Mouse (Mus musculus) lung, embryonic 16.5 days (tissue): ENCODE measurements around the gene Spata3. TPM values are rescaled to one million over a fixed set of nuclear protein-coding genes. Genes with fewer than 3 reads are reported as not detected.

ENCODE experiments used
- ATAC-seq: fragments of 200-750 bp; cut with Nextera tagmentation; 2 replicates; pipeline ENCODE4 v1.8.0; 2017; ENCODE audit warnings: low read depth, mild to moderate bottlenecking, moderate library complexity
- H3K27ac ChIP-seq: fragments of 300-500 bp; sonication (generic); 2 replicates; pipeline ENCODE4 v1.5.1; 2014; ENCODE audit warnings: mild to moderate bottlenecking, control low read depth, low read length
- H3K27me3 ChIP-seq: fragments of 300-500 bp; sonication (generic); 2 replicates; pipeline ENCODE4 v1.6.1; 2014; ENCODE audit warnings: low read depth, low read length, mixed read lengths; ENCODE audit not compliant: control insufficient read depth, insufficient read depth
- H3K36me3 ChIP-seq: fragments of 300-500 bp; sonication (generic); 2 replicates; pipeline ENCODE4 v1.6.1; 2014; ENCODE audit warnings: low read length; ENCODE audit not compliant: control insufficient read depth, insufficient read depth
- H3K4me1 ChIP-seq: fragments of 300-500 bp; sonication (generic); replicated peaks from 2 replicates; pipeline ENCODE4 v1.6.1; 2014; ENCODE audit warnings: low read length, mixed read lengths; ENCODE audit not compliant: control insufficient read depth, insufficient read depth
- H3K4me2 ChIP-seq: fragments of 300-500 bp; sonication (generic); 2 replicates; pipeline ENCODE4 v1.6.1; 2014; ENCODE audit warnings: low read depth, low read length, control low read depth
- H3K4me3 ChIP-seq: fragments of 300-500 bp; sonication (generic); 2 replicates; pipeline ENCODE4 v1.5.1; 2014; ENCODE audit warnings: mild to moderate bottlenecking, low read length, control low read depth
- H3K9ac ChIP-seq: fragments of 300-500 bp; sonication (generic); 2 replicates; pipeline ENCODE4 v1.6.1; 2014; ENCODE audit warnings: low read length, control low read depth
- H3K9me3 ChIP-seq: fragments of 300-500 bp; sonication (generic); 2 replicates; pipeline ENCODE4 v1.6.1; 2016; ENCODE audit warnings: low read length; ENCODE audit not compliant: control insufficient read depth
- WGBS: fragments of 180-500 bp; shearing (Covaris S2); extraction: QIAGEN DNeasy Blood & Tissue Kit; methylation state at CpG from one replicate; pipeline ENCODE4 v1.1.7; 2014; 5-methylcytosine and 5-hydroxymethylcytosine counted together
- polyA plus RNA-seq: library from polyadenylated mRNA; unstranded; fragments of >200 nt; fragmentation: Nextera tagmentation; extraction: Ambion mirVana; gene quantifications from 2 replicates; pipeline ENCODE4 v1.2.1, GENCODE M21; 2015

The Spata3 gene
- polyA plus RNA-seq, 1 experiment from 2014 or later = not detected

GRCm38 (mm10) chr1:86046833-86047563, 30.4 kb downstream of the Spata3 start:
- peaks cover 11% of the 10 kb centered on the region for H3K4me1 ChIP-seq
- peak overlapping the region; percentile 57 for H3K4me3 ChIP-seq
- H3K4me2 ChIP-seq = peak overlapping the region; percentile 97
- no peak for ATAC-seq
- H3K27ac ChIP-seq = no peak overlapping the region
- no peaks in the 10 kb centered on the region for H3K36me3 ChIP-seq
- 9% methylated on average over 24 of the region's 24 CpGs for WGBS
- H3K9me3 ChIP-seq = no peaks in the 10 kb centered on the region
- peaks cover 44% of the 10 kb centered on the region for H3K27me3 ChIP-seq
- no peak overlapping the region; the same call in 1 of the 2 replicates for H3K9ac ChIP-seq

DNA sequence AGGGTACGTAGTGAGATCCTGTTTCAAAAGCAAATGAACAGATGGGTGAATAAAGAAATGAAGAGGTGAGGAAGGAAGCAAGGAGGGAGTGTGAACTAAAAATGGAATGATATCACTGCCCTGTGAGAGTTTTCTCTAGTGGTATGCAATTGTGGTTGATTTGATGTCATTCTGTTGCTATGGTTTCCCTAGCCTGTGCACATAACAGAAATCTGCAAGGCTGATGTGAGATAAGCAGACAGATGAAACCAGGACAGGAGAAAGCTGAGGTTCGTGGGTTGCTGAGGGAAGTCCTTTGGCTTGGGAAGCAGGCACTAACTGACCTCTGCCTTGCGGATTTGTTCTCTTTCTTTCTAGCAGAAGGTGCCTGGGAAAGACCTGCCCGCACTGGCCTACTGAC, 31.6 kb downstream of the Spata3 start:
- H3K9ac ChIP-seq = no peak overlapping the region
- peaks cover 11% of the 10 kb centered on the region for H3K4me1 ChIP-seq
- peaks cover 44% of the 10 kb centered on the region for H3K27me3 ChIP-seq
- 64% methylated on average over 4 of the region's 4 CpGs for WGBS
- no peak overlapping the region for H3K4me3 ChIP-seq
- H3K9me3 ChIP-seq = no peaks in the 10 kb centered on the region
- ATAC-seq = no peak
- H3K27ac ChIP-seq = peak overlapping the region; percentile 36; the same call in 1 of the 2 replicates
- no peaks in the 10 kb centered on the region for H3K36me3 ChIP-seq
- H3K4me2 ChIP-seq = no peak overlapping the region

DNA sequence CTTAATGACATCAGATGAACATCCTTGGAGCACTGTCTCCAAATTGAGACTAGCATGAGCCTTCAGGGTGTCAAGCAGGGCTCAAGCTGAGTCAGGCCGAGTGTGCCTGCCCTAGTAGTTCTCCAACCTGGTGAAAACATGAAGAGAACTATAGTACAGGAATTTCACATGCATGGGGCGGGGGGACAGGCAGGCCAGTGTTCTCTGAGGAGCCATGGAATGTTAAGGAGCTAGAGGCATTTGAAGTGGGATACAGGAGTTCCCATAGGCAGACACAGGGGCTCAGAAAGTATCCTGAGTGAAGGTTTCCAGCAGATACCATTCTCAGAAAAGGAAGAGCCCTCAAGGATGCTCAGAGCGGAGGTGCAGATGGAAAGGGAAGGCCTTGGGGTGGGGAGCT, 32.1 kb downstream of the Spata3 start:
- Histone ChIP-seq H3K4me3 (no peak overlapping the region), H3K27ac (peak overlapping the region; percentile 36; the same call in 1 of the 2 replicates), H3K9ac (no peak overlapping the region), H3K36me3 (no peaks in the 10 kb centered on the region), H3K9me3 (no peaks in the 10 kb centered on the region), H3K27me3 (peaks cover 44% of the 10 kb centered on the region), H3K4me1 (peaks cover 11% of the 10 kb centered on the region), H3K4me2 (no peak overlapping the region)
- ATAC-seq = peak; percentile 41; the same call in 1 of the 2 replicates
- WGBS = 51% methylated on average over 3 of the region's 3 CpGs

DNA sequence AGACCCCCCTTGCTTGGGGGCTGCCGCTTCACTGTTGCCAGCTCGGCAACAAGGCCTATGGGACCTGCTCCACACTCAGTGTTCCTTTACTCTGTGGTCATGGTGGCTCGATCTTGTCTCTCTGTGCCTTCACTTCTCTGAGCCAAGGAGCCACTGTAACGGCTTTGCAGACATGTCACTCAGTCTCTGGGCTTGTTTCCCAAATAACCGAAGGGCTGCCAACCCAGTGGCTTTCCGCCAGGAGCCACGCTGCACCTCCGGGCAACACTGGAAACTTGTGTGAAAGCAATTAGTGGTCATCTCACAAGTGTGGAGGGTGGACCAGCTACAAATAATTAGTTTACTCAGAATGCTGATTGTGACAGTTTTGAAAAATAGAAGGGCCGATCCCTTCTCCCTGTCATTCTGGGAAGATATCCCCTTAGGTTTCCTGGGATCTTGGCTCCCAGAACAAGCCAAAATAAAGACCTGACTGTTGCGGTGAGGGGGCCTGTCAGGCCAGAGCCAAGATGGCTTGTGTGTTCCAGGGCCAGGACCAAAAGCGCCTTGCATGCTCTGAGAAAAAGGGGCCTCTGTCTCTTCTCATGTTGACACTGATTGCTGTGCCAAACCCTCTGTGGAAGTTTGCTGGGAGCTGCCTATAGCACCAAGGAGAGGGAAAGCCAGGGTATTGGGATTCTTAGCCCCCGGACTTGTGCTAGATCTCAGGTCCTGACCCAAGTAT, 36.7 kb downstream of the Spata3 start:
- ATAC-seq = no peak
- WGBS = 66% methylated on average over 12 of the region's 12 CpGs

DNA sequence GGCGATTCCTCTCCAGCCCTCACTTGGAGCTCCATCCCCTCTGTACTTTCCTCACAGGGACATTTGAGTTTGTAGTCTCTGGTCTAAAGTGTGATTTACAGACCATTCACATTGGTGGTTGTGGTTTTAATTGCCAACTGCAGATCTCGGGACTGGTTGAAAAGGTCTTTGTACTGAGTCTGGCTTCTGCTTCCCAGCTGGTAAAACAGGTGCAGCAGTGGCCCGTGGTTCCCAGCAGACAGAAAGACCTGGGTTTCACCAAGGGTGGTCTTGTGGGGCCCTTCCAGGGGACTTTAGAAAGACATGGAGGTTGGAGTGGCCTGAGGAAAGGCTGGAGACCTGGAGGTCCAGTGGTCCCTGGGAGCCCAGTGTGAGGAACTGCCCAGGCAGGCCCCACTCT, 38.3 kb downstream of the Spata3 start:
- no peak overlapping the region for H3K27ac ChIP-seq
- 55% methylated on average over 3 of the region's 3 CpGs for WGBS
- no peak for ATAC-seq

More for the DNA sequence above, 36.7 kb downstream of the Spata3 start:
- H3K27me3 ChIP-seq = peaks cover 3% of the 10 kb centered on the region
- H3K4me2 ChIP-seq = no peak overlapping the region
- no peak overlapping the region for H3K9ac ChIP-seq
- H3K36me3 ChIP-seq = no peaks in the 10 kb centered on the region
- H3K9me3 ChIP-seq = no peaks in the 10 kb centered on the region
- no peak overlapping the region for H3K27ac ChIP-seq
- peaks cover 3% of the 10 kb centered on the region; the same call in 1 of the 2 replicates for H3K4me1 ChIP-seq
- no peak overlapping the region for H3K4me3 ChIP-seq

DNA sequence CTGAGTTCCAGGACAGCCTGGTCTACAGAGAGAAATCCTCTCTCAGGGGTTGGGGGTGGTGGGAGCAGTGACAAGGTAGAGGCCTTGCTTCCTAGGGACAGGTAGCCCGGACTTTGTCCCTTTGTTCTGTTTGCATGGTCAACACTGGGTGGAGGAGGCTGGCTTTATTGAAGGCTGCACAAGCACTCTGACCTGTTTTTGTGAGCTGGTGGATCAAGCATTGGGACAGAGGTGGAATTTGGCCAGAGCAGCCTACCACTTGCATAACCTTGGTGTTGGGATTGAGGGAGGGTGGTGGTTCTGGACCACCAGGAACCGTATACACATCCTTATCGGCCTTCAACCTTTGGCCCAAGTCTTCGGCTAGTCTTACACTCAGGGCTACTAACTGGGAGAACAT, 39.7 kb downstream of the Spata3 start:
- H3K27ac ChIP-seq = no peak overlapping the region
- H3K27me3 ChIP-seq = no peaks in the 10 kb centered on the region
- no peak overlapping the region for H3K4me2 ChIP-seq
- ATAC-seq = no peak
- no peaks in the 10 kb centered on the region for H3K4me1 ChIP-seq
- no peaks in the 10 kb centered on the region for H3K9me3 ChIP-seq
- no peaks in the 10 kb centered on the region for H3K36me3 ChIP-seq
- WGBS = 72% methylated on average over 4 of the region's 4 CpGs
- no peak overlapping the region for H3K4me3 ChIP-seq
- H3K9ac ChIP-seq = no peak overlapping the region

More for the DNA sequence above, 38.3 kb downstream of the Spata3 start:
- no peak overlapping the region for H3K4me2 ChIP-seq
- H3K4me3 ChIP-seq = no peak overlapping the region
- no peaks in the 10 kb centered on the region for H3K27me3 ChIP-seq
- no peak overlapping the region for H3K9ac ChIP-seq
- no peaks in the 10 kb centered on the region for H3K36me3 ChIP-seq
- no peaks in the 10 kb centered on the region for H3K9me3 ChIP-seq
- no peaks in the 10 kb centered on the region for H3K4me1 ChIP-seq

GRCm38 (mm10) chr1:86058856-86059769, 42.5 kb downstream of the Spata3 start:
- H3K27me3 ChIP-seq = no peaks in the 10 kb centered on the region
- H3K4me3 ChIP-seq = peak overlapping the region; percentile 47
- no peak overlapping the region for H3K27ac ChIP-seq
- H3K4me2 ChIP-seq = peak overlapping the region; percentile 60
- H3K9ac ChIP-seq = peak overlapping the region; percentile 51
- H3K36me3 ChIP-seq = no peaks in the 10 kb centered on the region
- 7% methylated on average over 21 of the region's 21 CpGs for whole genome bisulfite sequencing
- peak; percentile 79 for ATAC-seq
- no peaks in the 10 kb centered on the region for H3K9me3 ChIP-seq
- H3K4me1 ChIP-seq = no peaks in the 10 kb centered on the region

GRCm38 (mm10) chr1:86062523-86062922, 45.9 kb downstream of the Spata3 start:
- H3K9ac ChIP-seq = no peak overlapping the region
- peaks cover 12% of the 10 kb centered on the region for H3K4me1 ChIP-seq
- H3K27ac ChIP-seq = no peak overlapping the region
- no peak for ATAC-seq
- WGBS = 74% methylated on average over 6 of the region's 6 CpGs
- no peaks in the 10 kb centered on the region for H3K9me3 ChIP-seq
- H3K27me3 ChIP-seq = no peaks in the 10 kb centered on the region
- H3K36me3 ChIP-seq = no peaks in the 10 kb centered on the region
- H3K4me2 ChIP-seq = no peak overlapping the region
- H3K4me3 ChIP-seq = no peak overlapping the region
